Mouse (Mus musculus) spleen, adult 2 months (tissue): ENCODE data around the gene Magt1.

Source experiments
- CTCF ChIP-seq: fragments of 200-500 bp; IDR thresholded peaks from 2 replicates; pipeline ENCODE4 v1.5.1; 2011; ENCODE audit warnings: mild to moderate bottlenecking, inconsistent platforms; ENCODE audit not compliant: insufficient read depth, insufficient read length, insufficient replicate concordance; ENCODE audit errors: extremely low read depth
- POLR2A ChIP-seq: fragments of 200-500 bp; IDR thresholded peaks from 2 replicates; pipeline ENCODE4 v1.6.1; 2011; ENCODE audit warnings: low read depth, low read length, inconsistent platforms

DNA sequence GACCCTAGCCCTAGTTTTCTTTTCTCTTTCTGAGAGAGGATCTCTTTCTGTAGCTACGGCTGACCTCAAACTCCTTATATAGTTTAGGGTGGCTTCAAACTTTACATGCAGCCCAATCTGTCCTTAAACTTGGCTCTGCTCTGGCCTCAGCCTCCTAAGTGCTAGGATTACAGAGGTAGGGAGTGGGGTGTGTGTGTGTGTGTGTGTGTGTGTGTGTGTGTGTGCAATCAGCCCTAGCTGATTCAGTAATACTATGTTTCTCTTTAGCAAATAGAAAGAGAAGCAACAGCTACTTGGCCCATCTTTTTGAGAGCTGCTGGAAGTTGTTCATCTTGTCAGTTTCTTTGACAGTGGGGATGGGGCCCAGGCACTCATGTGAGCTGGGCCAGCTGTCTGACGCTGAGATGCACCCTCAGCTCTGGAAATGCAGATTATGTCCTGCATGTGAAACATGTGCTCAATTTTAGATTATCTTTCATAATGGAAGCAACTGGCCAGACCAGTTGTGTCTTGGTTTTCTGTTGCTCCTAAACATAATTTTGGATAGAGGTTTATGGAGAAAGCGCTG lies 25.6 kb upstream of the Magt1 start:
- TF ChIP-seq CTCF (no peak), POLR2A (no peak)
